Mouse (Mus musculus): ENCODE measurements around the gene Capzb. TPM values are rescaled to one million over a fixed set of nuclear protein-coding genes. Genes with fewer than 3 reads are reported as not detected.

The Capzb gene
- polyA plus RNA-seq, 1 experiment = 4.7 TPM

GRCm38 (mm10) chr4:139161076-139161475 is 31.6 kb upstream of the Capzb start:
- H3K4me1 ChIP-seq (ENCODE audit: control insufficient read depth) = no peaks in the 10 kb centered on the region
- no peak overlapping the region for H3K4me3 ChIP-seq (replicated peaks)
- no peaks in the 10 kb centered on the region for H3K9me3 ChIP-seq (ENCODE audit: control insufficient read depth, low read length)
- TF ChIP-seq TAL1 (IDR thresholded peaks at IDR 0.05; ENCODE audit: low read length) (no peak), GATA1 (IDR thresholded peaks at IDR 0.05; ENCODE audit: low read length) (no peak)
- H3K27me3 ChIP-seq (ENCODE audit: control insufficient read depth) = no peaks in the 10 kb centered on the region
- no peaks in the 10 kb centered on the region for H3K36me3 ChIP-seq (ENCODE audit: control insufficient read depth)

- H3K27me3 ChIP-seq (ENCODE audit: control insufficient read depth) = no peaks in the 10 kb centered on the region
- H3K36me3 ChIP-seq (ENCODE audit: control insufficient read depth) = no peaks in the 10 kb centered on the region
- H3K4me1 ChIP-seq (ENCODE audit: control insufficient read depth) = no peaks in the 10 kb centered on the region
- no peak for TF ChIP-seq TAL1 (IDR thresholded peaks at IDR 0.05; ENCODE audit: low read length)
- H3K9me3 ChIP-seq (ENCODE audit: control insufficient read depth, low read length) = no peaks in the 10 kb centered on the region
- H3K4me3 ChIP-seq (replicated peaks) = no peak overlapping the region
Measured at GRCm38 (mm10) chr4:139164082-139164481, 28.6 kb upstream of the Capzb start.

- H3K36me3 ChIP-seq (ENCODE audit: control insufficient read depth) = no peaks in the 10 kb centered on the region
- H3K4me1 ChIP-seq (ENCODE audit: control insufficient read depth) = no peaks in the 10 kb centered on the region
- no peak overlapping the region for H3K4me3 ChIP-seq (replicated peaks)
- H3K9me3 ChIP-seq (ENCODE audit: control insufficient read depth, low read length) = no peaks in the 10 kb centered on the region
- H3K27me3 ChIP-seq (ENCODE audit: control insufficient read depth) = no peaks in the 10 kb centered on the region
- TF ChIP-seq GATA1 (IDR thresholded peaks at IDR 0.05; ENCODE audit: low read length) = no peak
- TF ChIP-seq TAL1 (IDR thresholded peaks at IDR 0.05; ENCODE audit: low read length) = no peak
Measured at GRCm38 (mm10) chr4:139165259-139165658, 27.4 kb upstream of the Capzb start.

DNA sequence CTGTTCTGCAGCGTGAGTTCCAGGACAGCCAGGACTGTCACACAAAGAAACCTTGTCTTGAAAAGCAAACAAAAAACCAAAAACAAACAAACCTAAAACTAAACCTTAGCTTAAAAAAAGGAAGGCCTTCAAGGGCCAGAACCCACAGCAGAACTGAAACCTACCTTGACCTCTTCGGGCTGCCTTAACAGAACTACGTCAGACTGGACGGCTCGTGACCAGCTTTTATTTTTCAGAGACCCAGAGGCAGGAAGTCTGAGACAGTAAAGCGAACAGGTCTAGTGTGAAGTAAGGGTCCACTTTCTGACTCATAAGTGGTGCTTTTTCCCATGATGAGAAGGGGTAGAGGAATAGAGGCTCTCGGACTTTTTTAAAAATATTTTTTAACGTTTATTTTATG is 26.5 kb upstream of the Capzb start:
- no peak overlapping the region for H3K4me3 ChIP-seq (replicated peaks)
- H3K36me3 ChIP-seq (ENCODE audit: control insufficient read depth) = no peaks in the 10 kb centered on the region
- H3K4me1 ChIP-seq (ENCODE audit: control insufficient read depth) = no peaks in the 10 kb centered on the region
- TF ChIP-seq TAL1 (IDR thresholded peaks at IDR 0.05; ENCODE audit: low read length) = no peak
- TF ChIP-seq GATA1 (IDR thresholded peaks at IDR 0.05; ENCODE audit: low read length) = no peak
- no peaks in the 10 kb centered on the region for H3K27me3 ChIP-seq (ENCODE audit: control insufficient read depth)
- H3K9me3 ChIP-seq (ENCODE audit: control insufficient read depth, low read length) = no peaks in the 10 kb centered on the region

DNA sequence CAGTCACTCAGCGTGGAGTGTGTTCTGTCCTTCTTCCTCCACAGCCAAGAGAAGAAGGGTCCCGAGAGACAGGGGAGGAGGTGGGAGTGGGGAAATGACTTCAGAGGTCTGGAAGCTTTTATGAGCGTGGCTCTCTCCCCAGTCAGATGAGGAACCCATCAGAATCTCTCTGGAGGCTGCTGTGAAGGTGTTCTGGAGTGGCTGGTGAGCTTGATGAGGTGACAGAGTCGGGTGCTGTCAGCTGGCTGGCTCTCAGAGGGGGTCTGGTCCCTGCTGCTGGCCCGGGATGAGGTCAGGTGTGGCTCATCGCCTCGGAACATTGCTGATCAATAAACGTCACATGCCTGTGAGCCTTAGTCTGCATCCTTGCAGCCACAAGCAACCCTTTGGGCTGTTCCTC is 25.6 kb upstream of the Capzb start:
- Histone ChIP-seq H3K36me3 (ENCODE audit: control insufficient read depth) (no peaks in the 10 kb centered on the region), H3K9me3 (ENCODE audit: control insufficient read depth, low read length) (no peaks in the 10 kb centered on the region), H3K4me3 (replicated peaks) (no peak overlapping the region), H3K4me1 (ENCODE audit: control insufficient read depth) (no peaks in the 10 kb centered on the region), H3K27me3 (ENCODE audit: control insufficient read depth) (no peaks in the 10 kb centered on the region)
- TF ChIP-seq GATA1 (IDR thresholded peaks at IDR 0.05; ENCODE audit: low read length) = no peak
- no peak for TF ChIP-seq TAL1 (IDR thresholded peaks at IDR 0.05; ENCODE audit: low read length)

GRCm38 (mm10) chr4:139168985-139169747 is 23.5 kb upstream of the Capzb start:
- no peak for TF ChIP-seq TAL1 (IDR thresholded peaks at IDR 0.05; ENCODE audit: low read length)
- no peak for TF ChIP-seq GATA1 (IDR thresholded peaks at IDR 0.05; ENCODE audit: low read length)
- Histone ChIP-seq H3K4me1 (ENCODE audit: control insufficient read depth) (no peaks in the 10 kb centered on the region), H3K4me3 (replicated peaks) (no peak overlapping the region), H3K36me3 (ENCODE audit: control insufficient read depth) (no peaks in the 10 kb centered on the region), H3K27me3 (ENCODE audit: control insufficient read depth) (no peaks in the 10 kb centered on the region), H3K9me3 (ENCODE audit: control insufficient read depth, low read length) (no peaks in the 10 kb centered on the region)

- Histone ChIP-seq H3K4me3 (replicated peaks) (no peak overlapping the region), H3K4me1 (ENCODE audit: control insufficient read depth) (no peaks in the 10 kb centered on the region), H3K9me3 (ENCODE audit: control insufficient read depth, low read length) (no peaks in the 10 kb centered on the region), H3K27me3 (ENCODE audit: control insufficient read depth) (no peaks in the 10 kb centered on the region), H3K36me3 (ENCODE audit: control insufficient read depth) (no peaks in the 10 kb centered on the region)
- TF ChIP-seq TAL1 (IDR thresholded peaks at IDR 0.05; ENCODE audit: low read length) (no peak), GATA1 (IDR thresholded peaks at IDR 0.05; ENCODE audit: low read length) (no peak)
Measured at GRCm38 (mm10) chr4:139169748-139170279, 22.9 kb upstream of the Capzb start.

DNA sequence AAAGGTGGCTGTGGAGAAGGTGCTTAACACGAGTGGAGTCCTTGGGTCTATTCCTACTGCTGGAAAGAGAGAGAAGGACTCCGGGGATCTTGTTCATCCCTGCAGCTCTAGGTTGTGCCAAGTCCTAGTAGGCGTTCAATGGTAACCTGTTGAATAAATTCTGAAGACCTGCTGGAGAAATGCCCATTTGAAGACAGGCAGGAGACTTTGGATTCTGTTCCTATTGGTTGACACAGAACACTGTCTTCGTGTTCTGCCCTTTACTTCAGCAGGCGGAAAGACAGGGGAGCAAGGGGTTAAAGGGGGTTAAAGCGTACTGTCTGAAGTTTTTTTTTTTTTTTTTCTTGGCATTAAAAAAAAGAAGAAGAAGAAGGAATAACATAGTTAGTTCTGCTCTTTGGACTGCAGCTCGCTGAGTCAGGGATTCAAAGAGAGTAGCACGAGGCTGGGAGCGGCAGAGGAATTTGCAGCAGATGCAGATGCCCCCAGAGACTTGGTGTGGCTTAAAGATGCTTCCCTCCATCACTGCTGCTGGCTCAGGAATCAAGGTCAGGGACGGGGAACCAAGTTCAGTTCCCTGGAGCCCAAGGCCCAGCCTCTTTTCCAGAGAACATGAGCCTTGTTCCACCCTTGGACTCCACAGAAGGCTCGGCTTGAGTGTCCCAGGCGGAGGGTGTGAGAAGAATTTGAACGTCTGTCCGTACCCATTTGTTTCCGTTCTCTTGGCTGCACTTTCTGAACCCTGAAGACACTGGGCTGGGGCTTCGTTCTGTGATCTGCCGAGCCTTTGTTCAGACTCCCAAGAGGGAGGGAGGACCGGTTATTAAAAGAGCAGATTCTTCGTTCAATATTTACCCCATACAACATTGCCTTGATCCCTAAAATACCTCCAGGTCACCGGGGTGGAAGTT is 17.4 kb upstream of the Capzb start:
- Histone ChIP-seq H3K27me3 (ENCODE audit: control insufficient read depth) (no peaks in the 10 kb centered on the region), H3K9me3 (ENCODE audit: control insufficient read depth, low read length) (peaks cover 14% of the 10 kb centered on the region), H3K4me3 (replicated peaks) (no peak overlapping the region), H3K4me1 (ENCODE audit: control insufficient read depth) (peaks cover 10% of the 10 kb centered on the region), H3K36me3 (ENCODE audit: control insufficient read depth) (no peaks in the 10 kb centered on the region)
- TF ChIP-seq GATA1 (IDR thresholded peaks at IDR 0.05; ENCODE audit: low read length) (no peak), TAL1 (IDR thresholded peaks at IDR 0.05; ENCODE audit: low read length) (no peak)

DNA sequence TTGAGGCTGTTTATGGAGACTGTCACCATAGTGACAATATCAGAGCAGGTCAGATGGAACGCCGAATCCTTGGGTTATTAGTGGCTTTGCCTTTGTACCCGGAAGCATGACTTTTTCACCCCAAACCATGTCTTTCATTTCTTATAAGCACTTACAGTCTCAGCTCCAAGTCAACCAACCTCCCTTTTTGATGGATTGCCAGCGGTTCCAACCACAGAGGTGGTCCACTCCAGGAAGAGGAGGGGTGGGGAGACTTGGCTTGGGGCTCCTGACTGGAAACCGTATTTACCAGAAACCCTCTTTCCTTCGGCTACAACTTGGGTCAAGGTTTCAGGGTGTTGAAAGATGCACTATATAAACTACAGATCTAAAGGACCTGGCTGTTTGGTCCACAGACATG is 16.7 kb upstream of the Capzb start:
- TF ChIP-seq TAL1 (IDR thresholded peaks at IDR 0.05; ENCODE audit: low read length) = no peak
- Histone ChIP-seq H3K4me3 (replicated peaks) (no peak overlapping the region), H3K9me3 (ENCODE audit: control insufficient read depth, low read length) (peaks cover 14% of the 10 kb centered on the region), H3K27me3 (ENCODE audit: control insufficient read depth) (no peaks in the 10 kb centered on the region), H3K36me3 (ENCODE audit: control insufficient read depth) (no peaks in the 10 kb centered on the region), H3K4me1 (ENCODE audit: control insufficient read depth) (peaks cover 12% of the 10 kb centered on the region)
